Mouse (Mus musculus): ENCODE data around the gene Unc13d. TPM values are rescaled to one million over a fixed set of nuclear protein-coding genes. Genes with fewer than 3 reads are reported as not detected.
A peak's percentile ranks its signal among the peaks of the same experiment; 100 is the strongest.

Gene Unc13d
- polyA plus RNA-seq, 1 experiment from 2014 or later = 1.1 TPM

DNA sequence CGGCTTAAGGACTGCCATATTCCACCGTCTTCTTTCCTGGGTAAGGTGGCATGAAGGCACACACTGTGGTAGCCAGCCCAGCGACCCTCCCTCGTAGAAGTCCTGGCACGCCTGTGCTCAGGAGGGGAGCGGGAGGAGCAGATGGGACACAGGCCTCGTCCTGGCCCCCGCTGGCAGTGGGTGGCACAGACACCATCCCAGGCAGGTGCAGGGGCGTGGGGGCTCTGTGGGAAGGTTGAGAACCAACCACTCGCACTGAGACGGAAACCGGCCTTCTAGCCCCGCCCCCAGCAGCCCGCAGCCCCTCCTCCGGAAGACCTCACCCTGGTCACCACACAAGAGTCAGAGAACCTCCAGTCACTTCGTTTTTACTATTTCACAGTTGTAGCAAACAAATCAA lies 460 bp upstream of the Unc13d start:
- peak; percentile 63 for DNase-seq (ENCODE audit: low spot score)
- Histone ChIP-seq H3K27me3 (ENCODE audit: control insufficient read depth, insufficient read depth, low read length) (no peaks in the 10 kb centered on the region), H3K9ac (ENCODE audit: low read length) (no peak overlapping the region), H3K9me3 (ENCODE audit: control insufficient read depth, low read length) (no peaks in the 10 kb centered on the region), H3K36me3 (ENCODE audit: control insufficient read depth, insufficient read depth, low read length) (peaks cover 14% of the 10 kb centered on the region), H3K27ac (replicated peaks; ENCODE audit: low read depth, low read length) (no peak overlapping the region; the same call in 1 of the 2 replicates), H3K4me3 (ENCODE audit: low read depth, low read length) (0 out of 2 replicates have a peak overlapping the region, but pooled peaks have one; percentile 10), H3K4me1 (ENCODE audit: control insufficient read depth, insufficient read depth, low read length) (peaks cover 16% of the 10 kb centered on the region), H3K4me2 (ENCODE audit: low read depth, severe bottlenecking) (peak overlapping the region; percentile 53)
- WGBS = 10% methylated on average over 16 of the region's 16 CpGs
- no peak for ATAC-seq (ENCODE audit: insufficient number of reproducible peaks, low FRiP score, low TSS enrichment, low read depth)

DNA sequence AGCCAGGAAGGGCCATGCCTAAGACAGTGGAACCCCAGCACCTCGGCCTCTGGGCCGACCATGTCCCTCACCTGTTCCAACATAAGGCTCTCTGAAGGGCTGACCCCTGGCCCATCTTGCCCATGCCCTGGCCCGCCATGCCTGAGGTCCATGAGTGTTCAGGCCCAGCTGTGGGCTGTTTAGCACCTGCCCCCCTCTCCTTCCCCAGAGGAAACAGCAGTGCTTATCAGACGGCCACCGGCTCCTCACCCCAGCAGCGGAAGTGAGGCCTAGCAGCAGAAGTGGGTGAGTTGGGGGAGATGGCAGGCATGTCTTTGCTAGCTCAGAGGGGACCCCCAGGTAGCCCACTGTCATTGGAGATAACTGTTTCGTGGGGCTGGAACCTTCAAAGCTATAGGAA lies 925 bp downstream of the Unc13d start:
- Histone ChIP-seq H3K36me3 (ENCODE audit: control insufficient read depth, insufficient read depth, low read length) (peaks cover 11% of the 10 kb centered on the region; the same call in 1 of the 2 replicates), H3K9ac (ENCODE audit: low read length) (no peak overlapping the region), H3K4me3 (ENCODE audit: low read depth, low read length) (no peak overlapping the region), H3K27ac (replicated peaks; ENCODE audit: low read depth, low read length) (no peak overlapping the region; the same call in 1 of the 2 replicates), H3K4me1 (ENCODE audit: control insufficient read depth, insufficient read depth, low read length) (peaks cover 16% of the 10 kb centered on the region), H3K9me3 (ENCODE audit: control insufficient read depth, low read length) (no peaks in the 10 kb centered on the region), H3K4me2 (ENCODE audit: low read depth, severe bottlenecking) (0 out of 2 replicates have a peak overlapping the region, but pooled peaks have one; percentile 7), H3K27me3 (ENCODE audit: control insufficient read depth, insufficient read depth, low read length) (no peaks in the 10 kb centered on the region)
- WGBS = 83% methylated on average over 7 of the region's 7 CpGs
- DNase-seq (ENCODE audit: low spot score) (no peak), ATAC-seq (ENCODE audit: insufficient number of reproducible peaks, low FRiP score, low TSS enrichment, low read depth) (no peak)

DNA sequence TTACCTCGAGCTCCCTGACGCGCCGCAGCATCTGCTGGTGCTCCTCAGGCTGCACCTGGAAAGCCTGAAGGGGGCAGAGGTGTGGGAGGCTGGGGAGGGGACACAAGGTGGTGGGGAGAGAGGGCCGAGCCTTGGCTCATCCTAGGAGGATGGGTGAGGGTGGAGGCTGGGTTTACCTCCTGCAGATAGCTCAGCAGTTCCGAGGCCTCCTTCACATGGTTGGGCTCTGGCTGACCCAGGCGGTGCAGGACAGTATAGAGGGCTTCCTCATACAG lies 1.6 kb downstream of the Unc13d start:
- 49% methylated on average over 7 of the region's 7 CpGs for WGBS
- DNase-seq (ENCODE audit: low spot score) (no peak), ATAC-seq (ENCODE audit: insufficient number of reproducible peaks, low FRiP score, low TSS enrichment, low read depth) (no peak)
- H3K4me1 ChIP-seq (ENCODE audit: control insufficient read depth, insufficient read depth, low read length) = peaks cover 16% of the 10 kb centered on the region
- no peak overlapping the region for H3K4me3 ChIP-seq (ENCODE audit: low read depth, low read length)
- no peak overlapping the region for H3K4me2 ChIP-seq (ENCODE audit: low read depth, severe bottlenecking)
- H3K27me3 ChIP-seq (ENCODE audit: control insufficient read depth, insufficient read depth, low read length) = no peaks in the 10 kb centered on the region
- no peak overlapping the region for H3K27ac ChIP-seq (replicated peaks; ENCODE audit: low read depth, low read length)
- no peaks in the 10 kb centered on the region for H3K9me3 ChIP-seq (ENCODE audit: control insufficient read depth, low read length)
- no peak overlapping the region for H3K9ac ChIP-seq (ENCODE audit: low read length)
- H3K36me3 ChIP-seq (ENCODE audit: control insufficient read depth, insufficient read depth, low read length) = peaks cover 11% of the 10 kb centered on the region; the same call in 1 of the 2 replicates

GRCm38 (mm10) chr11:116075539-116076265 lies 2.1 kb downstream of the Unc13d start:
- DNase-seq (ENCODE audit: low spot score) = no peak
- no peaks in the 10 kb centered on the region for H3K9me3 ChIP-seq (ENCODE audit: control insufficient read depth, low read length)
- no peak overlapping the region for H3K9ac ChIP-seq (ENCODE audit: low read length)
- 57% methylated on average over 19 of the region's 20 CpGs for WGBS
- no peak overlapping the region for H3K27ac ChIP-seq (replicated peaks; ENCODE audit: low read depth, low read length)
- H3K4me3 ChIP-seq (ENCODE audit: low read depth, low read length) = no peak overlapping the region
- no peaks in the 10 kb centered on the region for H3K27me3 ChIP-seq (ENCODE audit: control insufficient read depth, insufficient read depth, low read length)
- peaks cover 9% of the 10 kb centered on the region; the same call in 1 of the 2 replicates for H3K36me3 ChIP-seq (ENCODE audit: control insufficient read depth, insufficient read depth, low read length)
- no peak for ATAC-seq (ENCODE audit: insufficient number of reproducible peaks, low FRiP score, low TSS enrichment, low read depth)
- H3K4me2 ChIP-seq (ENCODE audit: low read depth, severe bottlenecking) = no peak overlapping the region
- peaks cover 16% of the 10 kb centered on the region for H3K4me1 ChIP-seq (ENCODE audit: control insufficient read depth, insufficient read depth, low read length)

DNA sequence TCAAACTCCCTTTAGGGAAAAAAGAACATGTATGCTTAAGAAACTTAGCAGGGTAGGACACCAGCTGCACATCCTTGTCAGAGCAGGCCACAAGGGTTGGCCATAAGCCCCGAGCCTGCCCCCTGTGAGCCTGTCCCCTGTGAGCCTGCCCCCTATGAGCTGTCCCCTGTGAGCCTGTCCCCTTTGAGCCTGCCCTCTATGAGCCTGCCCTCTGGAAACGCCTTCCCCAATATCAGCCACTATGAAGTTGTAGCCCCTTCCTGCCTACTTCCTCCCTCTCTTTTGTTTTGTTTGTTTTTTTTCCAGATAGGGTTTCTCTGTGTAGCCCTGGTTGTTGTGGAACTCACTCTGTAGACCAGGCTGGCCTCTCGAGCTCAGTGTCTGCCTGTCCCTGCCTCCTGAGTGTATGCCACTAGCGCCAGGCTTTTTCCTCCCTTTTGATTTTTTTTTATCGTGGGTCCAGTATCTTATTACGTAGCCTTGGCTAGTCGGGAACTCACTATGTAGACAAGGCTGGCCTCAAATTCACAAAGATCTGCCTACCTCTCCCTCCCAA lies 3.2 kb downstream of the Unc13d start:
- Histone ChIP-seq H3K9ac (ENCODE audit: low read length) (no peak overlapping the region), H3K4me1 (ENCODE audit: control insufficient read depth, insufficient read depth, low read length) (peaks cover 14% of the 10 kb centered on the region), H3K4me2 (ENCODE audit: low read depth, severe bottlenecking) (no peak overlapping the region), H3K27me3 (ENCODE audit: control insufficient read depth, insufficient read depth, low read length) (no peaks in the 10 kb centered on the region), H3K27ac (replicated peaks; ENCODE audit: low read depth, low read length) (no peak overlapping the region), H3K9me3 (ENCODE audit: control insufficient read depth, low read length) (no peaks in the 10 kb centered on the region), H3K4me3 (ENCODE audit: low read depth, low read length) (no peak overlapping the region), H3K36me3 (ENCODE audit: control insufficient read depth, insufficient read depth, low read length) (peaks cover 4% of the 10 kb centered on the region; the same call in 1 of the 2 replicates)
- no peak for DNase-seq (ENCODE audit: low spot score)
- 66% methylated on average over 7 of the region's 7 CpGs for whole genome bisulfite sequencing
- no peak for ATAC-seq (ENCODE audit: insufficient number of reproducible peaks, low FRiP score, low TSS enrichment, low read depth)

DNA sequence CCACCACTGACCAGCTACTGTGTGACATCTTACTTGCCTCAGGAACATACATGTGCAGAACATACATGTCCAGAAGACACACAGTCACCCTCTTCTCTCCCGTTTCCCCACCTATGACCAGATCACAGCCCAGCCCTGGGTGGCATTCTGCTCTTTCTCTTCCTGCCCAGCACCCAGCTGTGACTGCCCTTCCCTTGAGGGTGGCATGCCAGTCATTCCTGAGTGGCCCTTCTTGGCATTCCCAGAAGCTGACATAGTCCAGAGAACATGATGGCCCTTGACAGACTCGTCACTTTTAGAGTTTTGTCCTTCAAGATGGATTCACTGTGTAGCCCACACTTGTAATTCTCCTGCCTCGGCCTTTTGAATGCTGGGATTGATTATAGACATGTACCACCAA lies 5.2 kb downstream of the Unc13d start:
- Histone ChIP-seq H3K4me2 (ENCODE audit: low read depth, severe bottlenecking) (no peak overlapping the region), H3K9ac (ENCODE audit: low read length) (no peak overlapping the region), H3K36me3 (ENCODE audit: control insufficient read depth, insufficient read depth, low read length) (no peaks in the 10 kb centered on the region), H3K4me3 (ENCODE audit: low read depth, low read length) (no peak overlapping the region), H3K4me1 (ENCODE audit: control insufficient read depth, insufficient read depth, low read length) (no peaks in the 10 kb centered on the region), H3K27ac (replicated peaks; ENCODE audit: low read depth, low read length) (no peak overlapping the region), H3K27me3 (ENCODE audit: control insufficient read depth, insufficient read depth, low read length) (no peaks in the 10 kb centered on the region), H3K9me3 (ENCODE audit: control insufficient read depth, low read length) (no peaks in the 10 kb centered on the region)
- 85% methylated on average over 3 of the region's 3 CpGs for WGBS
- ATAC-seq (ENCODE audit: insufficient number of reproducible peaks, low FRiP score, low TSS enrichment, low read depth) (no peak), DNase-seq (ENCODE audit: low spot score) (no peak)

DNA sequence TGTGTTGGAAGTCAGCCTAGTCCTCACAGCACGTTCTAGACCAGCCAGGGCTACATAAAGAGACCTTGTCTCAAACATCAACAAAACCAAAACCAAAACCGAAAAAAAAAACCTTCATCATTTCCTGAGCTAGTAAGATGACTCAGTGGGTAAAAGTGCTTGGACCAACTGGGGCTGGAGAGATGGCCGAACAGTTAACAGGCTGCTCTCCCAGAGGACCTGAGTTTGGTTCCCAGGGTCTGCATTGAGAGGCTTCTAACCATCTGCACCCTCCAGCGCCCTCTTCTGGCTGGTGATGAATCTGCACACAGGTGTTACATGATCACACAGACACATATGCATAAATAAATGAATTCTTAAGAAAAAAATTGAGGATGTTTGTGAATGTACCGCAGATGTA lies 6.3 kb downstream of the Unc13d start:
- Histone ChIP-seq H3K4me3 (ENCODE audit: low read depth, low read length) (no peak overlapping the region), H3K9ac (ENCODE audit: low read length) (no peak overlapping the region), H3K9me3 (ENCODE audit: control insufficient read depth, low read length) (no peaks in the 10 kb centered on the region), H3K4me2 (ENCODE audit: low read depth, severe bottlenecking) (no peak overlapping the region), H3K27me3 (ENCODE audit: control insufficient read depth, insufficient read depth, low read length) (no peaks in the 10 kb centered on the region), H3K36me3 (ENCODE audit: control insufficient read depth, insufficient read depth, low read length) (no peaks in the 10 kb centered on the region), H3K4me1 (ENCODE audit: control insufficient read depth, insufficient read depth, low read length) (no peaks in the 10 kb centered on the region), H3K27ac (replicated peaks; ENCODE audit: low read depth, low read length) (no peak overlapping the region)
- no peak for ATAC-seq (ENCODE audit: insufficient number of reproducible peaks, low FRiP score, low TSS enrichment, low read depth)
- 65% methylated on average over 5 of the region's 5 CpGs for WGBS
- DNase-seq (ENCODE audit: low spot score) = no peak

DNA sequence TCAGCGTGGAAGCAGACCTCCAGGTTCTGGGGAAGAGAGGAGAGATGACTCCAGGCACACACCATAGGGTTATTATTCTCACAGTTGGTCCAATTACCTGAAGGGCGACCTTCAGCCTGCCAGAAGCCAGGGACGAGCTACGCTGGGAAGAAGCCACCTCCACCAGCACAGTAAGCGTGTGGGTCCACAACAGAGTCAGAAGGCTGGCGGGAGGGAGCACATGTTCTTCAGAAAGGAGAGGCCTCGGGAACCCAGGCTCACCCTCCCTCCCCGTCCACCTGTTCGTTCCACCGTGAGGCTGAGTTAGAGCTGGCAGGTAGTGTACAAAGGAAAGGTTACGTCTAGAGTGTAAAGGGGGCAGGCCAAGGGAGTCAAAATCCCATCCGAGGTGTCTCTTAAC lies 12.4 kb downstream of the Unc13d start:
- ATAC-seq (ENCODE audit: insufficient number of reproducible peaks, low FRiP score, low TSS enrichment, low read depth) = no peak

More for the DNA sequence above, 12.4 kb downstream of the Unc13d start:
- Histone ChIP-seq H3K4me3 (ENCODE audit: low read depth, low read length) (no peak overlapping the region), H3K4me1 (ENCODE audit: control insufficient read depth, insufficient read depth, low read length) (no peaks in the 10 kb centered on the region), H3K9me3 (ENCODE audit: control insufficient read depth, low read length) (no peaks in the 10 kb centered on the region), H3K9ac (ENCODE audit: low read length) (no peak overlapping the region), H3K27me3 (ENCODE audit: control insufficient read depth, insufficient read depth, low read length) (no peaks in the 10 kb centered on the region), H3K4me2 (ENCODE audit: low read depth, severe bottlenecking) (no peak overlapping the region), H3K36me3 (ENCODE audit: control insufficient read depth, insufficient read depth, low read length) (peaks cover 6% of the 10 kb centered on the region), H3K27ac (replicated peaks; ENCODE audit: low read depth, low read length) (no peak overlapping the region)
- no peak for DNase-seq (ENCODE audit: low spot score)
- WGBS = 82% methylated on average over 12 of the region's 12 CpGs
